Mouse (Mus musculus): ENCODE measurements around the gene Cep55.

- TF ChIP-seq CTCF (IDR thresholded peaks at IDR 0.05; ENCODE audit: low read depth, low read length): no peak
- TF ChIP-seq POLR2A (IDR thresholded peaks at IDR 0.05; ENCODE audit: borderline replicate concordance, low read depth, low read length): no peak
These were observed 36.7 kb downstream of the Cep55 start for GRCm38 (mm10) chr19:38091512-38091985.
